Mouse (Mus musculus): ENCODE data around the gene Dmp1.

DNA sequence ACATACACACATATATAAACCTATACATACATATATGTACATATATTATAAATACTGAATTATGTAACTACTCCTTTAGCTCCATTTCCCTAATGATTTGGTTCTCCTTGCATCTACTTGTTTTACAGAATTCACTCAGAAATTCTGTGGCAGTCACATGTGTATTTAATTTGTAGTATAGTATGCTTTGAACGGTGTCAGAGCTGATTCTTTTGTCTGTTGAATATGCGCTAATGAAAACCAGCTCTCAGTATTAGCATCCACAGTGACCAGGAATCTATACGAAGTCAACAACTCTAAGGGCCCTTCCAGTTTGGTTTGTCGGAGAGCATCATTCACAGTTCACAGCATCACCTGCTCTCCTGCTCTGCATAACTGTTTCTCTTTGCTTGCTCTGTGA lies 38.9 kb upstream of the Dmp1 start:
- no peak for TF ChIP-seq CTCF (IDR thresholded peaks at IDR 0.05; ENCODE audit: extremely low read depth, insufficient read length, insufficient replicate concordance, low read depth, low read length)
- TF ChIP-seq POLR2A (IDR thresholded peaks at IDR 0.05; ENCODE audit: low read depth, low read length): no peak

Measured in small intestine, adult 2 months (tissue).